Mouse (Mus musculus) adrenal gland, postnatal 4 days (tissue): ENCODE results near the gene Rab33b. TPM values are rescaled to one million over a fixed set of nuclear protein-coding genes. Genes with fewer than 3 reads are reported as not detected.

Experiments
- DNase-seq, 2 experiments: peaks; one replicate each; pipeline ENCODE4 v3.0.0; 2021 to 2022; ENCODE audit warnings: low spot score in 2 of 2, mixed read lengths in 2 of 2
- total RNA-seq, 2 experiments: library from RNA; stranded (reverse); gene quantifications; 2 replicates each; pipeline ENCODE4 v1.2.3; 2021

The Rab33b gene
- total RNA-seq, 2 experiments from 2014 or later: 18.3 to 19.9 TPM

DNA sequence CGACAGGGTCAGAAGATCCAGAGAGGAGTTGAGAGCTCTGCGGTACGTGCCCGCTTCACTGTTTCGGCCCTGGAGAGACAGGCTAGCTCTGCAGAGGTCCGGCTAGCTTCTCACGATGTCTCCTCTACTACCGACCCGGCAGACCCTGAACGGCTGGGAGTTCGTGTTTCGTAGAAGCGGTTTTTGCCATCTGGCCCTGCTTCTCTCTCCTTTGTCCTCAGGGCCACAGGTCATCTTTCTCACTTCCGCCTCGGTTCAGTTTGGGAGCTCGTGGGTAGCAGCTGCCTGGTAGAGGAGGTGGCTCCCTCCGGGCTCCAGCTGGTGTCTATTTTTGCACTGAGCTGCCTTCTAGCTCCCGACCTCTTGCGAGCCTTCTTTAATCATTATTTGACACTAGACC, 21.7 kb downstream of the Rab33b start:
- DNase-seq: no peak

DNA sequence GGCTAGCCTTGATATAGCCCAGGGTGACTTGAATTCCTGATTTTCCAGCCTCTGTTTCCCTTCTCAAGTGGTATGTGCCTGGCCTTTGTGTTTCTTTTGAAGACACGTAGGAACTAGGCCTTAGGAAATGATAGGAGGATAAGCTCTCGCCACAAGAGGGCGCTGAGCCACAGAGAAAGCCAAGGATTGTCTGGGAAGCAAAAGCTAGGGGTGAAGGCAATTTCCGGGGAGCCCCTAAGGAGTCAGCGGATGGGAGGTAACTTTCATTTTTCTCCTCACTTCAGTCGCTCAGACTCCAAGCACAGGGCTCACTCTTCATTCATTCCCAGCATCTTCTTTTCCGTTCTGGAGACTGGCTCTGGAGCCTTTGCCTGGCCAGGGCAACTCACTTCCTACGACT, 27.2 kb downstream of the Rab33b start:
- peak; percentile 34 to 56 for DNase-seq

DNA sequence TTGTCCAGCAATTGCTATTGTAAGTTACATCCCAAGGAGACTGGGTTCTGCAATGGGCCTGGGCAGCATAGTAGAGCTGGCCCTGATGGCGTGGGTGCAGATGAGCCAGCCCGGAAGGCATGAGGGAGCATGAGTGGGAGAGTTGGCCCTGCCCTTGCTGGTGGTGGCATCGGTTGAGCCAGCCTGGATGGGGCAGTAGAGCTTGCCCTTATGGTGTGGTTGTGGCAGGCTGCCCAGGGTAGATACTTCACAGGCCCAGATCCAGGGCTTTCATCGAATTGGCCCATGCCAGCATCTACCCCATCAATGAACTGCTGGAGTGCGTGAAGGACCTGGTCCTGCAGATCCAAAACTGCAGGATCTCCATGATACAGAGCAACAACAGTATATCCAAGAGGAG, 28.3 kb downstream of the Rab33b start:
- no peak for DNase-seq

DNA sequence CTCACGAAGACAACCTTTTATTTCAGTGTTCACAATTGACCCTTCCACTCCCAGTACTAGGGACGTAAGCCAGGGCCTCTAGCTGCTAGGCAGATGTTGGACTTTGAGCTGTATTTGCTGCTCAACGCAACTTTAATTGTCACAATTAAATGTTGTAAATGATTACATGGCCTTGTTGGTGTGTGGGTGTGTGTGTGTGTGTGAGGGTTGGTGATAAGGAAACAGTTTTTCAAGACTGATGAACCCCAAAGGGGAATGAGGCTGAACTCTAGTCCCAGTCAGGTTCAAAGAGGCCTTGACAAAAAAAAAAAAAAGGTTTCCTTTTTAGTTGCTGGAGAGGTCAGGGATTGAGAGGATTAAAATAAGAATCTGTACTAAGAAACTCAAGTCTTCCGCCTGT, 33.7 kb downstream of the Rab33b start:
- DNase-seq: no peak

DNA sequence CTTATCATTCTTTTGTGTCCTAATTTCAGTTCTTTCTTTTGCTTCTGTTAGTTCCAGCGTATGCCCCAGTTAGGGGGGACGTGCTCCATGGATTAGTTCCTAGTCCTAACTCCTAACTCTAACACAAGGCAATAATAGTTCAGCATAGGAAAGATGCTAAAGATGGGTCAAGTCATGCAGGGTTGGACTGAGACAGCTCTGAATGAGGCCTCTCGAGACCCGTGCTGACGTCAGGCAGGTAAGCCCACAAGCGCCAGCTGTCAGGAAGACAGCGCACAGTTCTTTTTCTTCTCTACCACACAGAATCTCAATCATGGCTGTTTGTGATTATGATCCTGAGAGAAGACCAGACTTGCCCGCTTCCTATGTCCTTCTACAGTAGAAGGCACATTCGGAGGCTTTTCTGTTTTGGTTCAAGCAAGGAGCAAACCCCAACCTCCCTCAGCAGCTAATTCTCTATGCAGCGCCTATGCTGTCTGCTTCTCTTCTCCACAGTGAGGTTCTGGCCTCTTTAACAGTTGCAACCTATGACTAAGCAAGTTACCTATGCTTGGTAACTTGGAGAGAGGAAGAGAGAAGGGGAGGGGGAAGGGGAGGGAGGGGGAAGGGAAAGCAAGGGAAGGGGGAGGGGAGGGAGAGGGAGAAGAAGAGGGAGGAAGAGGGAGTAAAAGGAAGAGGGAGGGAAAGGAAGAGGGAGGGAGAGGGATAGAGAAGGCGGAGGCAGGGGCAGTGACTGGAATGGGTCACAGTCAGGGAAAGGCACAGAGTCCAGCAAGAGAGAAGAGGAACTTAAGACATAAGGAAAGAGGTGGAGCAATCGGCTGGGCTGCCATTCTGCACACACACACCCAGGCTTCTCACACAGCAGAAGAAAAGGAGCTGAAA, 34.4 kb downstream of the Rab33b start:
- DNase-seq: no peak

DNA sequence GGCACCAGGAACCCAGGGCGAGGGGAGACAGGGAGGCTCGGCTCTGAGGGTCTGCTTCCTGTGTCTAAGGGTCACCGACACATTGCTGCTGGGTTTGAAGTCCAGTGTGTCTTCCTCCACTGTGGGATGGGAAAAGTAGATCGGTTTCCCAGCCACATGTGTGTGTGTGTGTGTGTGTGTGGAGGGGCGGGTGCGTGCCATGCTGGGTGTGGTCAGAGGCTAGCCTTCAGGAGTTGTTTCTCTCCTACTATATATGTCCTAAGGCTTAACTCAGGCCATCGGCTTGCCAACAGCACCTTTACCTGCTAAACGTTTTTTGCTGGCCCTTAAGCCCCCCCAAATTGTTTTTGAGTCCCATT, 35.0 kb downstream of the Rab33b start:
- DNase-seq: no peak

DNA sequence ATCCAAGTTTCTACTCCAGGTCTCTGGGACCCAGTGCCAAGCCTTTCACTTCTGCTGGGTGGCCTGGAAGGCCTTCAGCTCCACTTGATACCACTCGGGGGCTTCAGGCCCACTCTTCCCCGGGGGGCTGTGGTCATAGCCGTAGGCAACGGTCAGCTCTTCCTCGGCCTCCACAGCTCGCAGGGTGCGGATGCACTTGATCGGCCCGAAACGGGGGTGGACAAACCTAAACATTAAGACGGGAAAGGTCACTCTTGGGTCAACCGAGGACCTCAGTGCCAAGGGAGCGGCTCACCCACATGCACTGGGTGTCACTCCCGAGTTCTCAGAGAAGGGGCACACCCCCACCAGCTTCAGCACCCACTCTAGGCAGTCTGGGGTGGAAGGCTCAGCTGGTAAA, 37.5 kb downstream of the Rab33b start:
- DNase-seq: no peak

DNA sequence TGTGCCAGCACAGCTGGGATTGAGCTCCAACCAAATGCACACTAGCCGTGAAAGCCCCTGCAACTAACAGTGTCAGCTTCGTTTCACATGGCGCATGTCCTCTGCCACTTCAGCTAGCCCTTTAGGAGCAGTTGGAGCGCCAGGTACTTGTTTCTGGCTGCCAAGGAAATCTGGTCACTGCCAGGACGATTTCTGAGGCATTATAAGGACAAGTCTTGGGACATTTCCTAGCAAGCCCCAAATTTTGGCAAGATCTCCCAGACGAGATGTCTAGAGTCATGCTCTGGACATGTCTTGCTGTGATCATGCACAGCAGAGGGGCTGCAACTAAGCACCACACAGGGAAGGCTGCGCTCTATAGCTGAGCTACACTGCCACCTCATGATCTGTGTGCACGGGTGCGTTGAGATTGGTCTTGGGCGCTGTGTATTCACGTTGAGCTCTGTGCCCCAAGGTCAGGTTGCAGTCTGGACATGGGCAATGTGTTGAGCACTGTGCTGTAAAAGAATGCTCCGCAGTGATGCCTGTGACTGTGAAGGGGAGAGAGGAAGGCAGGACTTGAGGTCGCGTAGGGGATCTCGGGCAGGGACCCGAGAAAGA, 41.6 kb downstream of the Rab33b start:
- DNase-seq: no peak

DNA sequence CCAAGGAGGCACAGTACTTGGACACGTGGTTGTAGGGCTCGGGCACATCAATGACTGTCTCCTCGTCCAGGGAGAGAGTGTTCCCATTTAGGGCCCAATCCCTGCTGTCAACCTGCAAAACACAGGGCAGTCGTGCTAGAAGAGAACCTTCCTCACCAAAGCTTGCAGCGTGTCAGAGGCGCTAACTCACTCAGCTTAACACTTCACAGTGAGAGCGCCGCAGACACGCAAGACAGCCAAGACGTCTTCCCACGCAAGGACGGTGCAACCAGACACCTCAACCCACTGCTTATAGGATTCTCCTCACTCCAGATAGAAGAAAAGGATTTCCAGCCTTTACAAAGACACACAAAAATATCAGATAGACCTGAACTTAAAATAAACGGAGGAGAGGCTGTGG, 43.2 kb downstream of the Rab33b start:
- DNase-seq: no peak

DNA sequence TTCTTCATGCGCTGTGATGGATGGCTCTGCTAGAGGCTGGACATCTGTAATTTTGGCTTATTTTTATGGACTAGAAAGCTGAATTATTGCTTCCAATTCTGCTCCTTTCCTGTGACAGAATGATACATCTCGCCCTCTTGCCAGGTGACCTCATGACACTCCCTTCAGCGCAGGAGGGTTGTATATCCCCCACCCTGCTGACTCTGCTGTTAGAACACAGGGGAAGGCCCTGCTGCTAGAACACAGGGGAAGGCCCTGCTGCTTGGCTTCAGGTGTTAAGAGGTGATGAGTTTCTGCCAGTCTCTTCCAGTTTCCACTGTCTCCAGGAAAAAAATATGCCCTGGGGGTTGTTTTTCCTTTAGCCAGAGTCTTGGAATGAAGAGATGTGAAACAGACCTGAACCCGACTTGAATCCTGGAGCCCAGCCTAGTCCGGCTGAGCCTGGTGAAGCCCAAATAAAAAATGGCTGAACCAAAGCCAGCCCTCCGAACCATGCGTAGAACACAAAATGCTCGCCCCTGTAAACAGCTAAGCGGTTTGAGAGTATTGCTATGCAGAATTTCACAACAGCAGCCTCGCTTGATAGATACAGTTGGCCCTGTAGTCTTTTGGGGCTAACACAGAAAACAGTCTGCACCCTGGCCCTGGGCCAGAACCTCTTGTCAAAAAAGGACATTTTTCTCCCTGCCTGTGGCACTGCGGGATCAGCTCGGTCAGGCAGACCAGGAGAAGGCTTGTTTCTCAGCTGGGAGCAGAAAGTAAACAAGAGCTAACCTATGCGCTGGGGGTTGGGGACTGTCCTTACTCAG, 48.0 kb downstream of the Rab33b start:
- DNase-seq: peak; percentile 19 to 26

DNA sequence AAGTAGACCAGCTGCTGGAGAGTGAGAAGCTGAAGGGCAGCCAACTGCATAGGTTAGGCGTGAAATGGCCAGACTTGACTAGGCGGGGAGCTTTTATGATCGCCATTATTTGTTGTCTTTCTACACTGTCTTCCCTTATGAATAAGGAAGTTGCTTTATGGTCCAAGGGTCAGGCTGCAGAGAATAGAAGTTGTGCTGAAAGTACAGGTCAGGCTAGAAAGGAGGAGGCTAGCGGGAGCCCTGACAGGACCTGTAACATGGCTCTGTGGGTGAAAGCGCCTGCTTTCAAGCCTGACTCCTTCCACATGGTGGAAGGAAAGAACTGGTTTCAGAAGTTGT, 48.5 kb downstream of the Rab33b start:
- DNase-seq: no peak

DNA sequence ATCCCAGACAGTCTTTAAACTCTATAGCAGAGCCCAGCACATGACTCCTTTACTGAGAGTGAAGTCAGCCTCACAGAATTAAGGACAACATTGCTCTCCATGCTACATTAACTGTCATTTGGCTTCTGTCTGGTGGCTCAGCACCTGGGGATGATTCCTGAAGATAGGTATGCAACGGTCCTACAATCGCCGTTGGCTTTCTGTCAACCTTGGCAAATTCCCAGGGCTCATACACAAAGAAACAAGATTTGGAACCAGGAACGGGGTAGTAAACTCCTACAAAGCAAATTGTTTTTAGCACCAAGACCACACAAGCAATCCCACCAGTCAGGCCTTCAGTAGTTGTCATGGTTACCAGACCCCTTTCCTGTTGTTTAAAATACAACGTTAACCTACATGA, 49.9 kb downstream of the Rab33b start:
- DNase-seq: no peak

DNA sequence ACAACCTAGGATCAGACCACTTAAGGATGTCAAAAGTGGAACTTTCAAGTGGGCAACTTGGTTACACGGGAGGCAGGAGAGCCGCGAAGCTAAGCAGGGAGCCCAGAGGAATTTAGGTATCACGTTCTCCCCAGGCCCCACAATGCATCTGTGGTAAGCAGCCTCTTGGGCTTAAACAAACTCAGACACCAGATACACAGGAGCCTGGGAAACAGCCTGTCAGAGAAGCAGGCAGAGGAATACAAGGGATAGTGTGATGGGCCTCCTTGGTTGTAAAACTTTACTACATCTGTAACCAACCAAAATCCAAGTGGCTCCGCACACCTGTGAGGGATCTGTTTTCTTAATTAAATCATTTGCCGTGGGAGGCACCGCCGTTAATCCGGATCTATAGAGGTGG, 50.3 kb downstream of the Rab33b start:
- DNase-seq: no peak

DNA sequence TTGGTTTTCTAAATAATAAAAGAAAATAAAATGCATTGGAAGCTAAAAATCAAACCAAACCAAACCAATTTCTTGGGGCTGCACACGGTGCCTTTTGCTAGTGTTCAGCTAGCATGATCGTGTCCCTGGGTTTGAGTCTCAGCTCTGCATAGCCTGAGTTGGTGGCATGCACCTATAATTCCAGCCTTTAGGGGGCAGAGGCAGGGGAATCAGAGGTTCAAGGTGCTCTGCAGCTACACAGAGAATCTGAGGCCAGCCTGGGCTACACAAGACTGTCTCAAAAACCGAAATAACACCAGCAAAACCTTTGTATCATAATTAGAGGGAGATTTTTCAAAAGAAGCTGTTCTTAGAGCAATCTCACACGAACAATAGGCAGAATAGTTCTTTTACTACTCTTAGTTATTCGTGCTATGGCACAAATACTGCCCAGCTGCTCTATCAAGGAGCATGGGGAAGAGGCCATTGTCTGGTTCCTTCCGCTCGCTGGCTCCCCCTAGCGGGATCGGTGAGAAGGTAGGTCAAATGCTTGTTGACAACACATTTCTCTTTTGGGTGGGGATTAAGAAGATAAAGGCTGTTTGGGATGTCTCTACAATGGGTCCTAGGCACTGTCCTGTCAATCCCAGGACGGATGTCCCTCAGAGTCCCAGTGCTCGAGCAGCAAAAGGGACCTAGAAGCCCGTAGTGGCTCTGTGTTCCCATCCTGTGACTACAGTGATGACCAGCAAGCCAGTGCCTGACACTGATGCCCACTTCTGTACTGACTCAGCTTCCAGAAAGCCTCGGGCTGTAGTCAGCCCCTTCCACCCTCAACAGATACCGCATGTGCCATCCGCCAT, 56.1 kb downstream of the Rab33b start:
- DNase-seq: peak; percentile 47 to 74

DNA sequence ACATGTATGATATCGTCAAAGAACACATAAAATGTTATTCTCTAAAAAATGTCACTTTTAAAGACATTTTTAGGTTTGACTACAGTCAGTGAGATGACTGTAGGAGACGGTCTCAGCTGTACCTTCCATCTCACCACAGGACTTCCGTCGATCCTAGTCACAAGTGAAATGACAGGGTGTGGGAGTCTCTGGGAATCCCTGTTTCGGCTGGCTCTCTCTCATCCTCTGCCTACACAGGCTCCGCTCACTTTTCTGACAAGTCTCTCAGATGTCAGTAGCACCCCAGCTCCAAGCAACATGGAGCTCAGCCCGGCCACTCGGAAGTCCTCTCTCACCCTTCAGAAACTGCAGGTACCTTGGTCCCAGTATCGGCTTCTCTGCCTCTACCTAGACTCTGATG, 56.9 kb downstream of the Rab33b start:
- DNase-seq: no peak

DNA sequence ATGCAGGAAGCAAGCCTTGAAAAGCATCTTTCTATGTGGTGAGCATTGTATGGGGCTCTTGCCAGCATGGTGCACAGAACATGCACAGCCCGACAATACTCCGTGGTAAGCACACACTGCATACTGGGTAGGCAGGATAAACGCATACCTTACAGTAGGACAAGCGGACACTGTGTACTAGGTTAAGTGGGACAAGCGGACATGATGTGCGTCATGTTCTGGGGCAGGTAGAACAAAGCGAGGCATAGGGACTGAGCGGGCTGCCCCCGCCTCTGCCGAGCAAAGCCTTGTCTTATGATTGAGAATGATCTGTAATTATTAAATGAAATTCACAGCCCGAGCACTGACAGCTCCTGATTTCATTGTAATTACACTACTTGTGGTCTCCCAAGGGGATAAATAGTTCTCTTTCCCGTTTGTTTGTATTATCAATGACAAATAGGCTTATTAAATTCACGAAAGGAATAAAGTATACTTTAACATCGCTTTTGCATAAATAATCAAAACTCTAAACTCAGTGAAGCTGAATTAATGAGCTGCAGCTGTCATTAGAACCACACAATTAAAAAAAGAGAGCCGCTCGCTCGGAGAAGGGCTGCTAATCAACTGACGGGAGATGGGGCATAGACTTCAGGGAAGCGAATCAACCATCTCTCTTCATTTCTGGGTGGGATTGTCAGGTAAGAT, 60.9 kb downstream of the Rab33b start:
- no peak for DNase-seq

Other genes with a start within 250 kb of the Rab33b start
- gene Elf2, start 143.3 kb upstream of the Rab33b start, total RNA-seq: 100 to 1,000 TPM; 122 to 124 TPM
- gene Mgarp, start 87.2 kb upstream of the Rab33b start, total RNA-seq: 100 to 1,000 TPM; 477 to 530 TPM
- 100 to 1,000 TPM; 492 to 529 TPM for gene Ndufc1, start 74.9 kb upstream of the Rab33b start, total RNA-seq
- gene Naa15, start 68.8 kb upstream of the Rab33b start, total RNA-seq: 10 to 100 TPM; 56.8 to 63.5 TPM
- 10 to 100 TPM; 28.6 to 30.7 TPM for gene Setd7, start 77.0 kb downstream of the Rab33b start, total RNA-seq
- 10 to 100 TPM; 63.7 to 69.5 TPM for gene Mgst2, start 176.4 kb downstream of the Rab33b start, total RNA-seq